Mouse (Mus musculus) CH12.LX (cell line): Measurements from ENCODE around the gene Gatad1. TPM values are rescaled to one million over a fixed set of nuclear protein-coding genes. Genes with fewer than 3 reads are reported as not detected.

Experiments used
- polyA plus RNA-seq: library from polyadenylated mRNA; unstranded; fragments of >175 nt; gene quantifications from 2 replicates; pipeline ENCODE4 v1.2.1, GENCODE M21; 2012; ENCODE audit warnings: low read depth; ENCODE audit not compliant: insufficient read length
- total RNA-seq, 2 experiments: library from RNA; depleted of rRNA; stranded (reverse); fragments of 300-350 nt in 1 of 2; fragments of >200 nt in 1 of 2; gene quantifications; 2 replicates each; pipeline ENCODE4 v1.2.3; 2012 to 2014

The Gatad1 gene
- total and polyA plus RNA-seq, 3 experiments = 51.2 to 133 (median 97.3) TPM

Other genes with a start within 250 kb of the Gatad1 start
- 23.2 and 31.2 TPM in 2 replicates for gene Fam133b, start 113.4 kb downstream of the Gatad1 start, total RNA-seq (2012; rRNA removed)
- gene Fam133b, start 113.4 kb downstream of the Gatad1 start, total RNA-seq (2014; rRNA removed) = 55.9 and 63.0 TPM in 2 replicates
- gene Fam133b, start 113.4 kb downstream of the Gatad1 start, polyA plus RNA-seq = 66.1 and 70.8 TPM in 2 replicates
- gene 1700109H08Rik, start 85.6 kb downstream of the Gatad1 start, total RNA-seq (2012; rRNA removed) = 1.1 and 2.6 TPM in 2 replicates
- 1.4 and 2.6 TPM in 2 replicates for gene 1700109H08Rik, start 85.6 kb downstream of the Gatad1 start, total RNA-seq (2014; rRNA removed)
- 5.5 and 5.9 TPM in 2 replicates for gene 1700109H08Rik, start 85.6 kb downstream of the Gatad1 start, polyA plus RNA-seq
- 5.8 and 8.4 TPM in 2 replicates for gene Pex1, start 61.1 kb downstream of the Gatad1 start, total RNA-seq (2012; rRNA removed)
- 10.3 and 11.2 TPM in 2 replicates for gene Pex1, start 61.1 kb downstream of the Gatad1 start, total RNA-seq (2014; rRNA removed)
- gene Pex1, start 61.1 kb downstream of the Gatad1 start, polyA plus RNA-seq = 10.5 and 14.4 TPM in 2 replicates
- 8.4 and 8.7 TPM in 2 replicates for gene Rbm48, start 60.6 kb downstream of the Gatad1 start, total RNA-seq (2012; rRNA removed)
- 15.9 and 17.8 TPM in 2 replicates for gene Rbm48, start 60.6 kb downstream of the Gatad1 start, total RNA-seq (2014; rRNA removed)
- 11.5 and 14.2 TPM in 2 replicates for gene Rbm48, start 60.6 kb downstream of the Gatad1 start, polyA plus RNA-seq
- not detected in 2 replicates for gene Tmbim7, start 6.0 kb downstream of the Gatad1 start, total RNA-seq (2012; rRNA removed)
- gene Tmbim7, start 6.0 kb downstream of the Gatad1 start, total RNA-seq (2014; rRNA removed) = not detected in 2 replicates
- gene Tmbim7, start 6.0 kb downstream of the Gatad1 start, polyA plus RNA-seq = not detected in 2 replicates
- 13.7 and 16.2 TPM in 2 replicates for gene Ankib1, start 145.7 kb upstream of the Gatad1 start, total RNA-seq (2012; rRNA removed)
- 19.3 and 21.2 TPM in 2 replicates for gene Ankib1, start 145.7 kb upstream of the Gatad1 start, total RNA-seq (2014; rRNA removed)
- 15.8 and 16.6 TPM in 2 replicates for gene Ankib1, start 145.7 kb upstream of the Gatad1 start, polyA plus RNA-seq
- 24.1 and 24.8 TPM in 2 replicates for gene Krit1, start 146.0 kb upstream of the Gatad1 start, total RNA-seq (2012; rRNA removed)
- 47.4 and 56.1 TPM in 2 replicates for gene Krit1, start 146.0 kb upstream of the Gatad1 start, total RNA-seq (2014; rRNA removed)
- 30.7 and 31.2 TPM in 2 replicates for gene Krit1, start 146.0 kb upstream of the Gatad1 start, polyA plus RNA-seq
- not detected in 2 replicates for gene Lrrd1, start 188.0 kb upstream of the Gatad1 start, total RNA-seq (2012; rRNA removed)
- gene Lrrd1, start 188.0 kb upstream of the Gatad1 start, total RNA-seq (2014; rRNA removed) = not detected in 2 replicates
- not detected in 2 replicates for gene Lrrd1, start 188.0 kb upstream of the Gatad1 start, polyA plus RNA-seq
- gene Mterf1a, start 236.7 kb upstream of the Gatad1 start, total RNA-seq (2012; rRNA removed) = 11.0 and 11.7 TPM in 2 replicates
- gene Mterf1a, start 236.7 kb upstream of the Gatad1 start, total RNA-seq (2014; rRNA removed) = 18.1 and 21.4 TPM in 2 replicates
- 7.8 and 11.6 TPM in 2 replicates for gene Mterf1a, start 236.7 kb upstream of the Gatad1 start, polyA plus RNA-seq